Mouse (Mus musculus): ENCODE results near the gene Ifit3. TPM values are rescaled to one million over a fixed set of nuclear protein-coding genes. Genes with fewer than 3 reads are reported as not detected.
"Not testable (repeated sequence)": the region's sequence is repeated elsewhere in the genome, so short reads cannot be mapped to it uniquely, and the experiment has no call there.

The Ifit3 gene
- total RNA-seq, 2 experiments from 2014 or later, result 0.89 to 1.4 TPM

- DNase-seq; intact Hi-C loops (cut with DNase I): not testable (repeated sequence)
Observed at GRCm38 (mm10) chr19:34585740-34586458, 2.6 kb downstream of the Ifit3 start.

DNA sequence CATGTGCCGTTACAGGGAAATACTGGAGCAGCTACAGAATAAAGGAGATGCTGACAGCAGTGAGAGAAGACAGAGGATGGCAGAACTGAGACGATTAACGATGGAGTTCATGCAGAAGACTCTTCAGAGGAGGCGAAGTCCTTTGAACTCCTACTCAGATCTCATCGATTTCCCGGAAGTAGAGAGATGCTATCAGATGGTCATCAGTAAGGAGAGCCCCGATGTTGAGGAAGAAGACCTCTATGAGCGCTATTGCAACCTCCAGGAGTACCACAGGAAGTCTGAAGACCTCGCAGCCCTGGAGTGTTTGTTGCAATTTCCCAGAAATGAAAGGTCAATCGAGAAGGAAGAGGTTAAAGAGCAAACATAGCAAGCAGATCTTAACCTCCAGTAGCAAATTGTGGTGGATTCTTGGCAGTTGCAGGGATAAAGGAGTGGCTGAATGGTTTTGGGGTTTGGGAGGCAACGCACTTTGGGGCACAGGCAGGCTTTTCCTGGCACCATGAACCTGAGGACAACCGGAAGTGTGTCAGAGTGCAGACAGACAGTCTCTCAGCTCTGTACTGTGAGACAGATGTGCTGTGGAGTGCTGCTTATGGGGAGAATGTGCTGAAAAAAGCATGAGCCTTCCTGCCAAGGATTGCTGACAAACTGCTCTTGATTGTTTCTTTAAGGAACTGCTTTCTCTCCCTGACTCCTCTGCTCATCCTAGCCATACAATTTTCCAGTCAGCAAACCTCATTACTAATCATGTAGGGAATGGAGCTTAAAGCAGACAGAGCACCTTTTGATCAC, 4.8 kb downstream of the Ifit3 start:
- intact Hi-C loops (cut with DNase I); DNase-seq: not testable (repeated sequence)

DNA sequence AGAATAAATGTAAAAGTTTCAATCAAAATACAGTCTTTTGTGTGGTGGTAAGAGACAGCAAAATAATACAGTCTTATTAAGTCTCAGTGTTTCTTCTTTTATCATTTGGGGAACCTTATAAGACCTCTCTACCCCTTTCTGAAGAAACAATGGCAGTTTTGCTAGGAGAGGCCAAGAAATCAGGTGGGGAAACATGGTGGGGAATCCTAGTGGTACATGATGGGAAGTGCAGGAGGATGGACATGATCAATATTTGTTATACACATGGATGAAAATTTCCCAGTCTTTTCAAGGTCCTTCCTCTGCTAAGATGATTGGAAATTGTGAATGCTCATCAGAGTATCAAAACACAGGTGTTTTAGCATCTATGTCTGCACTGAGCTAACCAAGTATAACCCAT, 5.6 kb downstream of the Ifit3 start:
- intact Hi-C loops (cut with DNase I), result no loop called here
- no peak for DNase-seq

DNA sequence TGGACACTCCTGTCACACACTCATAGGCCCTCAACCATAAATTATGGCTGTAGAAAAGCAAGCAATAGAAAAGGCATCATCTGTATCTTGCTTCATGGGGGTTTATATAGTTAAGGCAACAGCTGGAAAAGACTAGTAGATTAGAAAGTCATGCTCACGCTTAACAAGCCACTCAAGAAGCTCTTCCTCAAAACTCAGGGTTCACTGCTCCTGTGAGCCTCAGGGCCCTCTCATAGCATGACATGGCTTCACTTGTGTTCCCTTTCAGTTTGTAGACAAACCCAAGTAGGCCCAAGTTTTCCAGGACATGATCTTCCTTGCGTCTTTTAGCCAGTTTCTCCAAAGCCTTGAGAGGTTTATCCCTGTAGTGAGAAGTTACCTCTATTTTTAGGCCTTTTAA, 10.1 kb downstream of the Ifit3 start:
- DNase-seq, result no peak
- intact Hi-C loops (cut with DNase I), result loop anchor here (2.0 kb wide), 1 partner anchor 13 kb away; the partner anchor contains the start of gene Ifit3b

GRCm38 (mm10) chr19:34594523-34594922, 11.2 kb downstream of the Ifit3 start:
- intact Hi-C loops (cut with DNase I); DNase-seq: not testable (repeated sequence)

- intact Hi-C loops (cut with DNase I), result loop anchor here (5.0 kb wide), 1 partner anchor 45 kb away; the partner anchor contains the start of gene Ifit2
- no peak for DNase-seq
Observed at GRCm38 (mm10) chr19:34596811-34597210, 13.5 kb downstream of the Ifit3 start.

GRCm38 (mm10) chr19:34598341-34598740, 15.0 kb downstream of the Ifit3 start:
- intact Hi-C loops (cut with DNase I), result loop anchor here (5.0 kb wide), 1 partner anchor 46 kb away; the partner anchor contains the start of gene Ifit2
- peak; percentile 84 for DNase-seq

- DNase-seq, result not testable (repeated sequence)
- intact Hi-C loops (cut with DNase I), result loop anchor here (5.0 kb wide), 1 partner anchor 47 kb away; the partner anchor contains the start of gene Ifit2
Observed at GRCm38 (mm10) chr19:34599250-34599649, 15.9 kb downstream of the Ifit3 start.

DNA sequence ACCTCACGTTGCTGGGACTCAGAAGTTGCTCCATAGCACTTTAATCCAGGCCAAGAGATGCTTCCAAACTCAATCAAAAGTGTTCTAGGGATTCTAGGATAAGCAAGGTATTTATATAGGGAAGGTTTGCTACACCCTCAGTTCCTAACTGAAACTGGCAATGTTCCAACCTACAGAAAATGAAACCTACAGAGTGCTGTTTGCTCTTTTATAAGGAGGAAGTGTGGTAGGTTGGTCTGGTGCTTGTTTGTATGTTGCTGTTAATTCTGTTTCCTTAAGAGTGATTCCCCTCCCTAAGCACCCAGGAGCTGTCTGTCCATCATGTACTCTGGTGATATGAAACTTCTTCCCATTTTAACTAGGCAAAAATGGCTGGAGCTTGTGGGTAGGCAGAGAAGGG, 18.6 kb downstream of the Ifit3 start, which contains the start of gene Ifit1bl1:
Gene Ifit1bl1 (minus strand): TSS at position 69 of the 400 bp plus-strand sequence.
- intact Hi-C loops (cut with DNase I); DNase-seq: not testable (repeated sequence)

DNA sequence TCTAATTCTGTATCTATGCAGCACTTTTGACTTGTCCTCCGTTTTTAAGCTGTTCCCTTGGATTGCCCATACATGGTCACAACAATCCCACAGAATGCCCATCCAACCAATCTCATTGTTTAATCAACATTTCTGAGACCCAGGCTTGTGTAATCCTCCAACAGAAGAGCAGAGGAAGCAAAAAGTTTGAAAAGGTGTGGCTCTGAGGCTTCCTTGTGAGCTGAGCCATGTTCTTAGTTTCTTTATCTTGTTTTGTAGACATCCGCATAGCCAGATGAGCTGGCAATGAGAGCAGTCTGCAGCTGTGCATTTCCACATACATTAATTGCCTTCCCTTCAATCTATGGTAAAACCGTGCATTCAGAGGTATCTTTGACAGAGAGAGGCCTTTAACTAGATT, 22.1 kb downstream of the Ifit3 start:
- intact Hi-C loops (cut with DNase I), result no loop called here

GRCm38 (mm10) chr19:34607237-34608051, 24.1 kb downstream of the Ifit3 start, which contains the start of gene Ifit3b:
Gene Ifit3b, plus strand, starts transcription at chr19:34607970.
- peak; percentile 48 to 52 for DNase-seq
- intact Hi-C loops (cut with DNase I), result loop anchor here (2.0 kb wide), 1 partner anchor 15 kb away; no protein-coding TSS in a partner anchor

More for the DNA sequence above, 22.1 kb downstream of the Ifit3 start:
- DNase-seq, result no peak

- DNase-seq; intact Hi-C loops (cut with DNase I): not testable (repeated sequence)
Observed at GRCm38 (mm10) chr19:34610118-34610517, 26.8 kb downstream of the Ifit3 start.

DNA sequence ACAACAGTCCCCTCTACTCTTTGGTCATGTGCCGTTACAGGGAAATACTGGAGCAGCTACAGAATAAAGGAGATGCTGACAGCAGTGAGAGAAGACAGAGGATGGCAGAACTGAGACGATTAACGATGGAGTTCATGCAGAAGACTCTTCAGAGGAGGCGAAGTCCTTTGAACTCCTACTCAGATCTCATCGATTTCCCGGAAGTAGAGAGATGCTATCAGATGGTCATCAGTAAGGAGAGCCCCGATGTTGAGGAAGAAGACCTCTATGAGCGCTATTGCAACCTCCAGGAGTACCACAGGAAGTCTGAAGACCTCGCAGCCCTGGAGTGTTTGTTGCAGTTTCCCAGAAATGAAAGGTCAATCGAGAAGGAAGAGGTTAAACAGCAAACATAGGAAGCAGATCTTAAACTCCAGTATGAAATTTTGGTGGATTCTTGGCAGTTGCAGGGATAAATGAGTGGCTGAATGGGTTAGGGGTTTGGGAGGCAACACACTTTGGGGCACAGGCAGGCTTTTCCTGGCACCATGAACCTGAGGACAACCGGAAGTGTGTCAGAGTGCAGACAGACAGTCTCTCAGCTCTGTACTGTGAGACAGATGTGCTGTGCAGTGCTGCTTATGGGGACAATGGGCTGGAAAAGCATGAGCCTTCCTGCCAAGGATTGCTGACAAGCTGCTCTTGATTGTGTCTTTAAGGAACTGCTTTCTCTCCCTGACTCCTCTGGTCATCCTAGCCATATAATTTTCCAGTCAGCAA, 29.1 kb downstream of the Ifit3 start:
- intact Hi-C loops (cut with DNase I); DNase-seq: not testable (repeated sequence)

DNA sequence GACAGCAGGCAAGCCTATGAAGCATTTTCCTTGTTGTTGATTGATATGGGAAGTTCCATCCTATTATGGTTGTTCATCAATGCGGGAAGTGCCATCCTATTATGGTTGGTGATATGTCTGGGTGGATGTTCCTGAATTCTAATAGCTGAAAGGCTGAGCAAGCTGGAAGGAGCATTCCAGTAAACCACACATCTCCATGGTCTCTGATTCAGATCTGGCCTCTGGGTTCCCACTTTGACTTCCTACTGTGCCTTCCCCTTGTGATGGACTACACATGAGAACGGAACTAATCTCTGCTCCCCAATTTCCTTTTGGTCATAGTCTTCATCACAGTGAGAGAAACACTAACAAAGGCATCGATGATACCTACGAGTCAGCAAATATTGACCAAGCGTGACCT, 37.5 kb downstream of the Ifit3 start:
- no peak for DNase-seq
- intact Hi-C loops (cut with DNase I), result no loop called here

DNA sequence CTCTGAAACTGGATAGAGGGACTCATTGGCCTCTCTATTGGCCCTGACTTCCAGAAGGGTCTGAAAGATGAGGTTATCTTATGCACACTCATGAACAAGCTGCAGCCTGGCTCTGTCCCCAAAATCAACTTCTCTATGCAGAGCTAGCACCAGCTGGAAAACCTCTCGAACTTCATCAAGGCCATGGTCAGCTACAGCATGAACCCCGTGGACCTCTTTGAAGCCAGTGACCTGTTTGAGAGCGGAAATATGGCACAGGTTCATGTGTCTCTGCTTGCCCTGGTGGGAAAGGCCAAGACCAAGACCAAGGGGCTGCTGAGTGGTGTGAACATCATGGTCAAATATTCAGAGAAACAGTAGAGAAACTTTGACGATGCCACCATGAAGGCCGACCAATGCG, 40.5 kb downstream of the Ifit3 start:
- no peak for DNase-seq
- intact Hi-C loops (cut with DNase I), result no loop called here

DNA sequence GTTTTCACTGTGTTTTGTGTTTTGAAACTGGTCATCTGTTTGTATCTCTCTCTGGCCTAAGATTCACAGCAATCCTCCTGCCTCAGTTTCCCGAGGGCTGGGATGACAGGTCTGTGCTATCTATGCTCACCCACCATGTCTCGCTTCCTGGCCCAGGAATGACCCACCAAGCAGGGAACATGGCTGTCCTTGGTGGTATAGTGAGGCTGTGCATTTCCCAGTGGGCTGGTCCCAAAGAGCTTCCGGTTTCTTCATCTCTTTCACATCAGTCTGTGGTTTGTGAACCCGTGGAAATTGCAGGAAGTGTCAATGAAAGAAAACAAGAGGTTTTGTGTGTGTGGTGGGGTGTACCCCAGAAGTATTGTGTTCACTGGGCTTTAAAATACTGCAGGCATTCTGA, 41.3 kb downstream of the Ifit3 start:
- no peak for DNase-seq

DNA sequence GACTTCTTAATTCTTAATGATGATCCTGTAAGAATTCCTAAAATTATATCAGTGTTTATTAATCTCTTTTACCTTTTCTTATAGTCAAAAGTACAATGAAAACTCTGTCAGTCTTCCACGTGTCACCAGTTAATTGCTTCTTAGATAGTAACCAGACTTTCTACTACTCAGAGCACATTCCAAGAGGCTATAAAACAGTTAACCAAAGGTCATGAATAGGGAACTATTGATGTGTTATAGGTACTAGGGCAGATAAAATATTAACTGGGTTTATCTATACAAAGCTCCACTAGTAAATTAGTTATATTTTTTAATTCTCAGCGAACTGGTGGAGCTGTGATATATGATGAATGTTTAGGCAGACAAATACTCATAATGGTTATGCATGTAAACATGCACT, 44.2 kb downstream of the Ifit3 start:
- DNase-seq, result no peak
- intact Hi-C loops (cut with DNase I), result no loop called here

More for the DNA sequence above, 41.3 kb downstream of the Ifit3 start:
- intact Hi-C loops (cut with DNase I), result no loop called here

DNA sequence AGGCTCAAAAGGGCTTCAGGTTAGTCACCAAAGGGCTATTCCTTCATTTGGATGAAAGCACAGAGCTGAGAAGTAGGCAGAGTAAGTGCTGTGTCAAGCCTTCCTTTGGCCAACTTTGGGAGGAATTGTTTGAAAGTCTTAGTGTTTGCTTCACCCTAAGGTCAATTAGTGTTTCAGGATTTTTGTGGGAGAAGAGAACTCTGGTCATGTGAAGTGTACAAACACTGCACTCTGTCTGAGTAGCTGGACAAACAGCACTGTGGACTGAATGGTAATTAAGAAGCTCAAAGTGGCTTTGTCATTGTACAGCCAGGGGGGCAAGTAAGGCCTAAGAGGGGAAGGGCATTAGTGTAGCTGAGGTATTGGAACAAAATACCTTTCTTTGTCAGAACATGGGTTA, 48.2 kb downstream of the Ifit3 start:
- no peak for DNase-seq
- intact Hi-C loops (cut with DNase I), result no loop called here

DNA sequence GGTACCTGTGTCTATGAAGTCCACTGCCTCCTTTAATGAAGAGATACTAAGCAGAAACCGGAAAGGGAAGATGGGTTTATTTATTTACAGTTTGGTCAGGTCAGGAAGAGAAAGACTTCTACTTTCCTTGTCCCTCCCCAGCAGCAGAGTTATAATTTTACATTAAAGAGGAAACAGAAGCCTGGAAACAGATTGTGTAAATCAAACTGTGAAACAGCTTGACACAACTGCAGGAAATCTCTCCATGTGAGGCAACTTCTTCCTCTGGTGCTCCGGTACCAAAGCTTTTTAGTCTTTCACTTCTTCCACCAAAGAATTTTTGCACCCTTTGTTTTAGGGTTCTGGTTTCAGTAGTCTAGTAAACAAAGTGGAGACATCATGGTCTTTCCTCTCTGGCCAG, 50.2 kb downstream of the Ifit3 start:
- intact Hi-C loops (cut with DNase I), result no loop called here

More for the DNA sequence above, 50.2 kb downstream of the Ifit3 start:
- no peak for DNase-seq

Data from heart, postnatal 10 days (tissue).